Mouse (Mus musculus) kidney, adult 18-20 months (tissue): ENCODE results near the gene Dnajb3.

Experiments used
- DNase-seq: peaks from one replicate; pipeline ENCODE4 v3.0.0; 2021

The Dnajb3 gene

DNA sequence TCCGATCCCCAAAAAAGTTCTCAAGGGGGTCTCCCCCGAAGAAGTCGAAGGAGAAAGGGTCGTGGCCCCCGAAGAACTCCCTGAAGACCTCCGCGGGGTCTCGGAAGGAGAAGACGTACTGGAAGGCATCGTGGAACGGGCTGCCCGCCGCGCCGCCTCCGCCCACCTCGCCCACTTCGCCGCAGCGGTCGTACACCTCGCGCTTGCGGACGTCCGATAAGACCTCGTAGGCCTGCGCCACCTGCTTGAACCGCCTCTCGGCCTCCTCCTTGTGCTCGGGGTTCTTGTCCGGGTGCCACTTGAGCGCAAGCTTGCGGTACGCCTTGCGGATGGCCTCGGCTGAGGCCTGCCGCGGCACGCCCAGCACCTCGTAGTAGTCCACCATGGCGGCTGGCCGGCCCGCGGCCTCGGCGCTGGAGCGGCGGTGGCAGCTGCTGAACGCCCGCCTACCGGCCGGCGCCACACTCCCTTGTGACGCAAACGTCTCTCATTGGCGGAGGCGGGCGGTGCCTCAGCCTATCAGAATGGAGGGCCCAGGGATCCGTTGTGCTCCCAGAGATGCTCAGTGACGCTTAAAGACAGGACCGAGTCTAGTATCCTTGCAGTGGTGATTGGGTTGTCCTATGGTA, at the start of gene Dnajb3:
TSS of gene Dnajb3 (minus strand) at position 489 of the 629 bp plus-strand sequence.
- DNase-seq = peak; percentile 75

DNA sequence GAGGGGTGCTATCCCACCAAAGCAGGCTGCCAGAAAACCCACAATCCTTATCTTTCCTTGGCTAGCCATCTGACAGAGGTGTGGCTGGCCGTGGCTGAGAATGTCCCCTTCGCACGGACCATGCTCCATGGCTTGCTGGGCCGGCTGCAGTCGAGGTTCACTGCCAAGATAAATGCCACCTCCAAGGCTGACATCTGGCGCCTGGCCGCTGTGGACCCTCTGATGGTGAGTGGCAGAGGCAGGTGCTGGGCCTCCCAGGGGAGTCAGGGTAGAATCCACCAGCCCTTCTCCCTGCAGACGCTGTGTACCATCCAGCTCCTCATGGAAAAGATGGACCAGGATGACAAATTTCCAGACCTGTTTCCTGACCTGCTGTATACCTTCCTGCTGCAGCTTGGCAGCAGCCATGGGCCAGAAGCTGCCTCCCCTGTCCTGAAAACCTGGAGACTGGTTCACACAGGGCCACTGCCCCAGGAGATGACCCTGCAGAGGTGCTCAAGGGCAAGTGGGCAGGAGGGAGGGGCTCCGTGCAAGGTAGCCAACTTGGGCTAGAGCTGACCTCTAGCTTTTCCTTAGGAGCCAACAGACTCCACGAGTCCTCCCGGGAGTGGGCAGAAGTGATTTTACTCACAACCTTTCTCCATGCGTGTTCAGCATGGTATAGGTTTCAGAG, 49.3 kb upstream of the Dnajb3 start:
- no peak for DNase-seq

DNA sequence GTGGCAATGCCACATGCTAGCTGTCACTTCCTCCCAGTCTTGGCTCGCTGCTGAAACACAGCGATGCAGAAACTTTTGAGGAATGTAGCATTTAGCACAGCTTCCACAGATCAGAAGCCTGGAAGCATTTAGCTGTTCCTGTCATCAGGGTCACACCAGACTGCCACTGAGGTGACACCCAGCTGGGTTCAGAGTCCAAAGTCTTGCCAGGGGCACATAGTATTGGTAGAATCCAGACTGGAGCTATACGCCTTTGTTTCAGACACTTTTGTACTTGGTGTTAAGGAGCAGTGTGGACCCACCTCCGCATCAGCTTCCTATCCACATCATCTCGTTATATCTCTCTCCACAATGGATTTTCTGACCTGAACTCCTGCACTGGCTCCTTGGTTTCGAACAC, 48.0 kb upstream of the Dnajb3 start:
- DNase-seq = no peak

DNA sequence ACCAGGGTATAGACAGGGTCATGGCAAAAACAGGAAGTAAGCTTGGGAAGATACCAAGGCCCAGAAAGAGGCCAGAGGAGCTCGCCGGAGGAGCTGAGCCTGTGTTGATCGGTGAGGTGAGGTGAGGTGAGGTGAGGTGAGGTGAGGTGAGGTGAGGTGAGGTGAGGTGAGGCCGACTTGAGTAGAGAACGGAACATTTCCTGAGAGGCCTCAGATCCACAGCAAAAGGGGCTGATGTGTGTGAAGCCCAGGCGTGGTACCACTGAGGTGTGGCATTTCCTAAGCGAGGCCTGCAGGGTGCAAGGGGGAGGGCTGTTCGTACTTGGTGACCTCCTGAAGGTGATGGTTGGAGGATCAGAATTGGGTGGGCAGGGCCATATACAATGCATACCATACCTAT, 47.5 kb upstream of the Dnajb3 start:
- no peak for DNase-seq

DNA sequence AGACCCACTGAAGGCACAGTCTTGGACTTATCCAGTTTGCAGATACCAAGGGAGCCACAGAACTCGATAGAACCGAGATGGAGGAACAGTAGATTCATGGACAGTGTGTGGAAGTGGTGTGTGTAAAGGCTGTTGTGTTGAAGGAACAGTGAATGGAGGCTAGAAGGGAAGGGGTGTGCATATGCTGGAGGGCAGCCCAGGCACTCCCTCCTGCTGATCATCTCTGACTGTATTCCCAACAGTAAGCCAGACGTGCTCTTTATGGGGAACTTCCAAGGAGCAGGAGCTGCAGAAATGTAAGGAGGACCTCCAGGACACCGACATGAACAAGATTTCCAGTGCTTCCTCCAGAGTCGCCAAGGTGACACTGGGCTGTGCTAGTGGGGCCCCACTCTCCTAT, 44.4 kb upstream of the Dnajb3 start:
- DNase-seq = no peak

DNA sequence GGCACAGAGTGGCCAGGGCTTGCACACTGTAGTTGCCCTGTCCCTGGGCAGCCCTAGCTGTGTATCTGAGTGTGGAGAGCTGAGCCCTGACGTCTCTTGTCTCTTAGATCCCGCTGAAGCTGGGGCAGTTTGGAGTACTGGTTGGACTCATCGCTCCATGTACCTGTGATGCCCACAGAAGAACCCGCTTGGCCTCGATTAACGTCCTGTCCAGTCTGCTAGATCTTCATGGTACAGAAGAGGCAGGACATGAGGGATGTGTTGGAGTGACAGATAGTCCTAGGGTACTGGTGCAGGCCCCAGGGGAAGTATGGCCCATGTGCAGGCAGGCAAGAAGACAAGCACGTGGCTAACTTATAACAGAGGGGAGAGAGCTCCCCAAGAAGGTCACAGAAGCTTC, 44.0 kb upstream of the Dnajb3 start:
- DNase-seq = no peak

DNA sequence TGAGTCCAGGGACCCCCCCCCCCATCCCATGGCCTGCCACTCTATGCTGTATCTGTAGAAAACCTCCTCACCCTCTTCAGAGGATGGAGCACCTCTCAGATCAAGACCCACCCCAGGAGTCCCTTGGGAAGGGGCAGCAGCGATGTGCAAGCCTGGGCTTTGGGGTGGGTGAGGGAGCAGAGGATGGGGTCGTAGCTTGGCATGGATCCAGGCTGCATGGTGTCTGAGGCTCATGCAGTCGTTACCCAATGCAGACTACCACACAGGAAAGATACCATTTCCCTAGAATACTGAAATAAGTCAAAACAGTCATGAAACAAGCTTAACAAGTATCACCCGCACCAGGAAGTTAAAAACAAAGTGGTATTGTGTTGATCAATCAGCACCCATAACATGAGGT, 43.1 kb upstream of the Dnajb3 start:
- DNase-seq = no peak

DNA sequence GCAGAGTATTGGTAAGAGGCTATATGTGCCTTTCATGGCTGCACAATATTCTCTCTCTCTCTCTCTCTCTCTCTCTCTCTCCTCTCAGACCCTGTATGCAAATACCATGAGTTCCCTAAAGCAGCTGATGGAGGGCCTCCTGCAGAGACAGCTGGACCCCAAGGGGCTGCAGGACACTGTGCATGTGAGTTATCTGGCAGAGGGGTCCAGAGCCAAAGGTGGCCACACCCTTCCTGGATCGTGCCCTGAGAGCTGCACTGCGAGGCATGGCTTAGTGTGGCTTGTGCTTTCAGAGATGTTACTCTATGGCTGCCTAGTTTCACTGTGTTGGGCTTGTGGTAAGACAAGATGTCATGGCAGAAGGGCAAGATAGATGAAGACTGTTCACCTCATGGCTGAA, 42.1 kb upstream of the Dnajb3 start:
- DNase-seq = no peak

DNA sequence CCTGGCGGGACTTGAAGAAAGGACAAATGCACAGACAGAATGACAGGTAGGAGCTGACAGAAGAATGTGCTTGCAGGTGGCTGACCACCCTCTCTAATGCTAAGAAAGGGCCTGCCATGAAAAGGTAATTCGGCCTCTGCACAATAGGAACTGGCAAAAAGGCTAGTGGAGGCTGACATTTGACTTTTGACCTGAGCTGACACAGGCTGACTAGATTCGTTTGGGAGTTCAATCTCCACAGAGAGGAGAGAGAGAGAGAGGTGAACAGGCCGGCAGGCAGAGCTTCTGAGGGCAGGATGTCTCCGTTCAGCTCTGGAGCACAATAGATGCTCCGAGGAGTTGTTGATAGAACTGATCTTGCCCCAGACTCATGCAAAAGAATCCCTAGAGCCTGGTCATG, 40.8 kb upstream of the Dnajb3 start:
- no peak for DNase-seq

DNA sequence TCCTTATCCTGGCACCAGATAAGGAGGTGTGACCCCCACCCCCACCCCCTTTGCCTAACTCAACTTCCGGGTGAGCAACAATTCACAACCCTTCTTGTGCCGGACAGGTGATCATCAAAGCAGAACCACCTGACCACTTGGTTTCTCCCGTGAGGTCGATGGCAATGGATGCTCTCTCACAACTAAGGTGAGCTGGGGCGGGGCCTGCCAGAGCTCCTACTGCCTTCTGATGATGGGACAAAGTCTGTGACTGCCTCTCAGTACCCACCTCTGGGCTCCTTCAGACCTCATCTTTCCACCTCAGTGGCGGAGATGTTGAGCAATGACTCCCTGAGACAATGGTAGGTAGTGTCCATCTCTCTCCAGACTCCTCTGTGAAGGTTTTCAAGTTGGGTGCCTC, 40.3 kb upstream of the Dnajb3 start:
- no peak for DNase-seq

DNA sequence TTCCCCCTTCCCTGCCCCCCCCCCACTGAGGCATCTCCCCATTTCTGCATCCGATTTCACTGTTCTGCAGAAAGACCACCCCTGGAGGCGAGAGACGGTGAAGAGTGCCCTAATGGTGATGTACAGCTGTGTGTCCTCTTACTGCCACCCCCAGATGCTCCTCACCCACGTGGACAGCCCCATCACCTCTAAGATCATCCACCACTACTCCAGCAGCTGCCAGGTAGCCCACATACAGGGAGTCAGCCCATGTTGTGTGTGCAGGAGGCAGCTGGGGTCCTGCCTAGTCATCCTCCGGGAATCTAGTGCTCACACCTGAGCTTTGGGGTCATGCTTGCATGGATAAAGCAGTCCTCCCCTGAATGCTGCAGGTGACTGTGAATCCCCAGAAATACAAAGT, 38.3 kb upstream of the Dnajb3 start:
- DNase-seq = no peak

DNA sequence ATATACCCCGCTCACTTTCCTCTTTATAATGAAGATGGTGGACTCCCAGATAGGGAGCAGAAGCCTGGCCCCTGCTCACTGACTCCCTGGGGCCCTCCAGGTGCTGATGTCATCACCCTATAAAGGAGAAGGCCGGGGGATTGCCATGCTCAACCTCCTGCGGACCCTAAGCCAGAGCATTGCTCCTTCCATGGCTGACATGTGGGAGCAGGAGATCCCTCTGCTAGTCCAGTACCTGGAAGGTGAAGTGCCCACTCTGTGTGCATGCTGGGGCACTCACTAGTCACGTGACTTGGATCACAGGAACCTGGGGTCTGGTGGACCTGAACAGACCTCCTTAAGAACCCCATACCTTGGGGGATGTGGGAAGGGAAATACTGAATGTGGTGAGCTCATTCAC, 35.0 kb upstream of the Dnajb3 start:
- no peak for DNase-seq

DNA sequence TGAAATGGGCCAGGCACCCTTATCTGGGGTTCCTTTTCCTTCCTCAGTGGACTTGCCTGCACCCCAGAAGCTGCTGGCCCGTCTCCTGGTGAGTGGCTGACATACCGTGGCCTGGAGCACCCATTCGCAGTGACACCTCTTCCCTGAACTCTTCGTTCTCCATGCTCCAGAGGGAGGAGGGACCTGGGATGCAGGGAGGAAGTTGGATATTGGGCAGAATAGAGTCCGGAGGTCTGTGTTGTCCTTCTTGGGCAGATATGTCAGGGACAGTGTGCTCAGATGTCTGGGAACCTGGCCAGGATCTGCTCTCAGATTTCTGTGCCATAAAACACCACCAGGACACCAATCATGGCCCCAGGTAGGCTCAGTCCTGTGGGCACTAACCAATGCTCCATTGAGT, 34.5 kb upstream of the Dnajb3 start:
- no peak for DNase-seq

DNA sequence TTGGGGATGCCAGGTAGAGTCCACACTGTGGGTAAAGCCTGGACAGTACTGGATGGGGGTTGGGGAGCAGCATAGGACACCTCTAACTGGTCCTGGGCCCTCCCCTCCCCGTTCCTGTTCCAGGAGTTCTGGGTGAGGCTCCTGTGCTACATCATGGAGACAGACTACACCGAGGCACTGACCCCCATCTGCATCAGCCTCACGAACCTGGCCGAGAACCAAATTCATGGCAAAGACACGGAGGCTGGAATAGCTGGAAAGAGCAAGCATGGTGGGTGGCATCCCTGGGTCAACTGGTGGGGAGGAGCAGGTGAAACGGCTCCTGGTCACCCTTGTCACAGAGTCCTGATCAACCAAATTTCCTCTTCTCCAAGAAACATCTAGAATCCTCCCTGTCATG, 33.2 kb upstream of the Dnajb3 start:
- no peak for DNase-seq

DNA sequence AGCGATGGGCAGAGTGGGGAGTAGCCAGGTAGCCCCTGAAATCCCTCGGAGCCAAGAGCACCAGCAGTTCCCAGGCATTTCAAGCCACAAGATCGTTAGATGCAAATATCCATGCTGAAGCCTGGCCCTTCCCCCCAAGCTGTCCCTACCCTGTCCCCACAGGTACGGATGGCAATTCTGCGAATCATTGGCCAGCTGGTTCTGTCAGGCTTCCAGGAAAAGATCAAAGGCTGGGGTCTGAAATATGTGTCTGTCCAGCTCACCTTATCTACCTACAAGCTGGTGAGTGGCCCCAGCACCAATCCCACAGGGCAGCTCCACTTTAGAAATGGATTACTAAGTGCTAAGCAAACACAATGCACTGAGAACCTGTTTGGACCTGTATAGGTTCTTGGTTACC, 31.7 kb upstream of the Dnajb3 start:
- DNase-seq = no peak

DNA sequence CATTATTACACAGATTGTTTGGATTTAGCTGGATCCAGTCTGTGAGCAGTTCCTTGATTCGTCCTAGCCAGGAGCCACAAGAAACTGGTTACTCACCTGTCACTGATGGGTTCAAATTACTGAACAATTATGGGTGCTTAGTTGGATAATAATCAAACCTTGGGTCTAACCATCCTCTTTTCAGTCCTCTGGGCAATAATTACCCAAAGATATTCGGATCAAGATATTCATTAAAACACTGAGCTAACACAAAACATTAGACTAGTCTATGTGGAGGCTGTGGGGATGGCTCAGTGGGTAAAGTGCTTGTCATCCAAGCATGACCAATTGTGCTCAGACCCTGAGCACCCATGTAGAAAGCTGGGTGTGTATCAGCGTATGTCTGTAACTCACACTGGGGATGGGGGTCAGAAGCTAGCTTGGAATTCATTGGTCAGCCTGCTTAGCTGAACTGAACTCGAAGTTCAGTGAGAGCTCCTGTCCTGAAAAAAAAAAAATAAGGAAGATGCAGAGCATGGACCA, 30.4 kb upstream of the Dnajb3 start:
- DNase-seq = no peak

DNA sequence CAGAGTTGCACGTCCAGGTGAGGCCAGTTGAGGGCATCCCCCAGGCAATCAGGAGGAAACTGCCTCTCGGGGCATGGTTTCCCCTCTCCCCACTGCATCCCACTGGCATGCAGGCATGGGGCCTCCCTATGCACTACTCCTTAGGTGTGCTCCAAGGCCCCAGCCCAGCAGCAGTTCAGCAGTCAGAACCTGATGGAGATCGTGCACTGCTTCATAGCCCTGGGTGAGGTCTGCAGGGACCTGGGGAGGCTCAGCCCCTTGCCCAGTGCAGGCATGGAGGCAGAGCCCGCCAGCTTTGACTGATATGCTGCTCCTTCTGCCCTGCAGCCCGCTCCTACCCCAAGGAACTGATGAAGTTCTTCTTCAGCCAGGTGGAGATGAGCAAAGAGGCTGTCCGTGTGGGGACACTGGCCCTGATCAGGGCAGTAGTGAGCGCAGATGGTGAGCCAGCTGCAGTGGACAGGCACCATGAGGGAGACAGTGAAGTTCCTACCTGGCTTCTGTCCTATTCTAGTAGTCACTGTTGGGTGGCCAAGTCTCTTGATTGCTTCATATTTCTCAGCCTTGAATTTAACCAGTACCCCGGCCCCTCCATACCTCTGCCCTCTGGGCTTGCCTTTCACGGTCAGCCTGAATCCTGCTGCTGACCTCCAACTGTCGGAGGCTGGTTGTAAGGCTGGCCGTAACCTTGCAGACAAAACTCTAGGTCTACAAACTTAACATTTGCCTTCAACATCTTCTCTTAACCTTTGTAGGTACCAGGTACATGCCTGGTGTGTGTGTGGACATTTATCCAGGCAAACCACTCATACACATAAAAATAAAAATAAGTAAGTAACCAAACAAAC, 29.7 kb upstream of the Dnajb3 start:
- DNase-seq = no peak

DNA sequence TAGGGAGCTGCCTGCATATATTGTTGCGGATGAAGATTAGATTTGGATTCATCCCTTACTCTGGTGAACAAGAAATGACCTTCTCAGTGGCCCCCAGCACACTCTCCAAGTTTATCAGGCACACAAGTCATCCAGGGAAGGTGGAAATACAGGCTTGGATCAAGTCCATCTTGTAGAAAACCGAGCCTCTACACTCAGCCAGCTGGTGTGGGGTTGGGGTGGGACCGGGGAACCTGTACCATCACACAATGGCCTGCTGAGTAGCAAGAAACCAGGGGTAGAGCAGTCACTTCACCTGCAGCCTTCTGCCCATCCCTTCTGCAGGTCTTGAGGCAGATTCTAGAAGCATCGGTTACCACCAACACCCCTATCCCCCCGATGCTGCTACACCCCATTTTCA, 29.1 kb upstream of the Dnajb3 start:
- DNase-seq = no peak

DNA sequence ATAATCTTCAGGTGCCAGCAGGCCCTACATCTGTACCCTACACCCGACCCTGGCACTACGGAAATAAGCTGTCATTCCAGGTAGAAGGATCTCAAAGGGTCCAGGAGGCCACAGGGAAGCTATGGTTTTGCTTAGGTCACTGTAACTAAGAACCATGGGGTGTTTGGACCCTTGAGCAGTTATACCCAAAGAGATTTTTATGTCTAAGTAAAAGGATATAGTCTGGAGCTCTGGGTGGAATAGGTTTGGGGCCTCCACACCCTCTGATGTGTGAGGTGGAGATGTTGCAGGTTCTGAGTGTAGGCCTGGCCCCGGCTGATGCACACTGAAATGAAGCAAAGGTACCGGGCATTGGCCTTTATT, 28.6 kb upstream of the Dnajb3 start:
- no peak for DNase-seq

DNA sequence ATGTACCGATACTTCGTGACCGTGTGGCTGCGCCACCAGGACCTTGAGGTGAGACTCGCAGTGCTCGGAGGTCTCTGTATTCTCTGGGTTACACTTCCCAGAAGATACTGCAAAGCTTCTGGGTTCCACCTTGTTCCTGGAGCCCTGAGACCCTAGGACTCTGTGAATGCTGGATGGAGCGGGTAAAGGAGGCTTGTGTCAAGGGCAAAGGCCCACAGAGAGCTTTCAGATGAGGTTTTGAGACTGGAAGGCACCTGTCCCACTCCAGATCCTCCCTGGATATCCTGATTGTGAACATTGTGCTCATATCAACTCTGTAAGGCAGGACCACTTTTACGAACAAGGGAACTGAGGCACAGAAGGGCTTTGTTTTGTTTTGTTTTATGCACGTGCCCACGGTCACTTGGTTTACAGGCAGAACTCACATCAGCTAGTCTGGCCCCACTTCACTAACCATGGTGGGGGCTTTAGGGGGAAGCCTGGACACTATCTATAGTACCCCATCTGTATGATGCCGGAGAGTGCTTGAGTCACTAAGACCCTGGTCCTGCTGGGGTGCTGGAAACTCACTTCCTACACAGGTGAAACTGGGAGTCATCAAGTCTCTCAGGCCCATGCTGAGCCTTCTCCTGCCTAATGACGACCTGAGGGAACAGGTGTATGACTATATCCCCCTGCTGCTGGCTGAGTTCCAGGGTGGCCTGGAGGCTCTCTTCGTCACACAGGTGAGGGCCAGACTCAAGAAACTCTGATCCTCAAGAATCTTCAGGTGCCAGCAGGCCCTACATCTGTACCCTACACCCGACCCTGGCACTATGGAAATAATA, 28.1 kb upstream of the Dnajb3 start:
- peak; percentile 4 for DNase-seq

DNA sequence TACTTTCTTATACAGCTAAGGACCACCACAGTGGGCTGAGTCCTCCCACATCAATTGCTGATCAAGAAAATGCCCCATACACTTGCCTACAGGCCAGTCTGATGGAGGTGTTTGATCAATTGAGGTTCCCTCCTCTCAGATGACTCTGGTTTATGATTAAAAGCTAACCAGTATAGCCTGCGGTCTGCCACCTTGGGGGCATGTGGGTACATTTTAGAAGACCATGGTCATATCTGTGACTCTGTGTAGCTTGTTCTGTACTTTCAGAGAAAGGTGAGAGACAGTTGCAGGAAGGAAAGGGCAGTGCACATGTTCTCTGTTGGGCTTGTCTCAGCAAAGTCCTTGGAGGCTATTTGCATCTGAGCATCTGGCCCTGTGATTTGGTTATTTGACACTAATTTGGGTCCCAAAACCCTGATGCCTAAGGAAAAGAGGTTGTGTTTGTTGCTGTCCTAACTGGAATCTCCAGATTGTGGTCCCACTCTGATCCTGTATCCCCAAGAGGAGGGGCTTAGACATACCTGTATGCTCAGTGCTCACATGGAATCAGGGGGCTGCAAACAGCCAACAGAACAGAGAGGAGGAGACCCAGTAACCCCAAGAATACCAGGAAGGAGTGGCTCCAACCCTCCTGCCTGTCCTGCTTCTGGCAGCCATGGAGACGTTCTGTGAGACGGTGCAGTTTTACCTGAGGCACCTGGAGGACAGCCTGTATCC, 27.2 kb upstream of the Dnajb3 start:
- DNase-seq = peak; percentile 9

DNA sequence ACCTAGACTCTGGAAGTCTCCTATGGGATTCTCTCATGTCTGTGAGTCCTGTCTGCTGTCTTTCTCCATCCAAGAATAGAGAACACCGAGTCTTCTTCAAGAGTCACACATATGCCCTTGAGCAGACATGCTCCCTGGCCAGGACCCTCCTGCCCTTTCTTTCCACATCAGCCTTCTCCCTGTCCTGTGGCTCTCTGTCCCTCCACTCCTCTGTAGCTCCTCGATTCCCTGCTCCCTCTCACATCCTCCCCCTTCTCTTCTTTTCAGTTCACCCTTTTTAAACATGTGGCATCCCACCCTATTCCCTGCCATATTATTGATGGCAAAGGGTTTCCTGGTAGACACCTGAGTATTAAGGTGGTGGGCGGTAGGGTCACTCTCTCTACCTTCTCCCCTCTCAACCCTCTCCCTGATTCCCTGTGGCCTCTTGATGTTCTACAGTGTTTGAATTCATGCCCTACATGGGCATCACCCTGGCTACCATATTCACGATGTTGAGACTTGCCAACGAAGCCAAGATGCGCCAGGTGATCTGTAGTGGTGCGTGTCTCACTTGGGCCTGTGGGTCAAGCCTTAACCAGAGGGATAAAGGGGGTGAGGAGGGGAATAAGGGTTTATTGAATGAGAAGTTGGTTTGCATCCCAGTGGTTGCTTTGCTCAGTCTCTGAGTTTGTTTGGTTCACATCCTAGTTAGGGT, 26.4 kb upstream of the Dnajb3 start:
- DNase-seq = no peak
